Mouse (Mus musculus) stomach, postnatal 0 days (tissue): ENCODE results near the gene Plekho2. TPM values are rescaled to one million over a fixed set of nuclear protein-coding genes. Genes with fewer than 3 reads are reported as not detected.
A peak's percentile ranks its signal among the peaks of the same experiment; 100 is the strongest.

Source experiments
- ATAC-seq: fragments of 200-750 bp; cut with Nextera tagmentation; 2 replicates; pipeline ENCODE4 v1.8.0; 2017; ENCODE audit not compliant: low FRiP score, low TSS enrichment
- DNase-seq: peaks from one replicate; pipeline ENCODE4 v3.0.0-alpha.2; 2016; ENCODE audit warnings: low spot score
- H3K27ac ChIP-seq: fragments of 300-500 bp; sonication (generic); replicated peaks from 2 replicates; pipeline ENCODE4 v1.5.1; 2014; ENCODE audit warnings: mild to moderate bottlenecking, control low read depth
- H3K27me3 ChIP-seq: fragments of 300-500 bp; sonication (generic); 2 replicates; pipeline ENCODE4 v1.6.1; 2014; ENCODE audit warnings: low read length; ENCODE audit not compliant: control insufficient read depth, insufficient read depth
- H3K36me3 ChIP-seq: fragments of 300-500 bp; sonication (generic); 2 replicates; pipeline ENCODE4 v1.6.1; 2014; ENCODE audit warnings: low read length, mixed read lengths; ENCODE audit not compliant: control insufficient read depth, insufficient read depth
- H3K4me1 ChIP-seq: fragments of 300-500 bp; sonication (generic); replicated peaks from 2 replicates; pipeline ENCODE4 v1.6.1; 2014; ENCODE audit warnings: antibody characterized with exemption; ENCODE audit not compliant: control insufficient read depth, insufficient read depth
- H3K4me2 ChIP-seq: fragments of 300-500 bp; sonication (generic); replicated peaks from 2 replicates; pipeline ENCODE4 v1.6.1; 2014; ENCODE audit warnings: low read depth, mild to moderate bottlenecking, control low read depth, moderate library complexity
- H3K4me3 ChIP-seq: fragments of 300-500 bp; sonication (generic); 2 replicates; pipeline ENCODE4 v1.5.1; 2014; ENCODE audit warnings: low read depth, low read length, control low read depth
- H3K9ac ChIP-seq: fragments of 300-500 bp; sonication (generic); 2 replicates; pipeline ENCODE4 v1.6.1; 2014; ENCODE audit warnings: mild to moderate bottlenecking, low read length, control low read depth, mixed read lengths
- H3K9me3 ChIP-seq: fragments of 300-500 bp; sonication (generic); 2 replicates; pipeline ENCODE4 v1.6.1; 2016; ENCODE audit warnings: low read length; ENCODE audit not compliant: control insufficient read depth
- CTCF ChIP-seq: IDR thresholded peaks from 2 replicates; pipeline ENCODE4 v1.5.1; 2016; ENCODE audit warnings: antibody characterized with exemption, low read depth, mild to moderate bottlenecking, moderate library complexity
- EP300 ChIP-seq: optimal IDR thresholded peaks from 2 replicates; pipeline ENCODE3; 2016; ENCODE audit warnings: antibody characterized with exemption
- WGBS: fragments of 180-500 bp; shearing (Covaris S2); extraction: QIAGEN DNeasy Blood & Tissue Kit; methylation state at CpG from one replicate; pipeline ENCODE4 v1.1.7; 2014; 5-methylcytosine and 5-hydroxymethylcytosine counted together
- polyA plus RNA-seq: library from polyadenylated mRNA; unstranded; fragments of >200 nt; fragmentation: Nextera tagmentation; extraction: Ambion mirVana; gene quantifications from 2 replicates; pipeline ENCODE4 v1.2.1, GENCODE M21; 2015

Plekho2 gene
- polyA plus RNA-seq, 1 experiment from 2014 or later, result 9.6 TPM

- DNase-seq (no peak), ATAC-seq (no peak)
- no peaks in the 10 kb centered on the region for H3K36me3 ChIP-seq
- H3K4me3 ChIP-seq, result no peak overlapping the region
- TF ChIP-seq CTCF, result no peak
- TF ChIP-seq EP300, result no peak
- no peaks in the 10 kb centered on the region for H3K27me3 ChIP-seq
- no peak overlapping the region for H3K27ac ChIP-seq
- no peaks in the 10 kb centered on the region for H3K9me3 ChIP-seq
- H3K4me1 ChIP-seq, result no peaks in the 10 kb centered on the region
- WGBS, result 85% methylated on average over 10 of the region's 11 CpGs
- H3K4me2 ChIP-seq, result no peak overlapping the region
- H3K9ac ChIP-seq, result no peak overlapping the region
Measured at GRCm38 (mm10) chr9:65535789-65536469, 43.9 kb downstream of the Plekho2 start.

- 0 out of 2 replicates have a peak, but pooled peaks have one; percentile 16 for ATAC-seq
- no peak for DNase-seq
Measured at GRCm38 (mm10) chr9:65535191-65535722, 44.6 kb downstream of the Plekho2 start.

GRCm38 (mm10) chr9:65534111-65534510 is 45.7 kb downstream of the Plekho2 start:
- Histone ChIP-seq H3K27me3 (no peaks in the 10 kb centered on the region), H3K4me3 (no peak overlapping the region), H3K4me2 (no peak overlapping the region), H3K4me1 (no peaks in the 10 kb centered on the region), H3K9ac (no peak overlapping the region), H3K27ac (no peak overlapping the region), H3K9me3 (no peaks in the 10 kb centered on the region), H3K36me3 (no peaks in the 10 kb centered on the region)
- WGBS, result 90% methylated on average over 3 of the region's 3 CpGs
- ATAC-seq (no peak), DNase-seq (no peak)
- TF ChIP-seq CTCF, result no peak
- TF ChIP-seq EP300, result no peak

More at GRCm38 (mm10) chr9:65535191-65535722, 44.6 kb downstream of the Plekho2 start:
- TF ChIP-seq EP300, result no peak
- TF ChIP-seq CTCF, result no peak
- Histone ChIP-seq H3K4me2 (no peak overlapping the region), H3K27me3 (no peaks in the 10 kb centered on the region), H3K4me3 (no peak overlapping the region), H3K27ac (no peak overlapping the region), H3K9me3 (no peaks in the 10 kb centered on the region), H3K4me1 (no peaks in the 10 kb centered on the region), H3K36me3 (no peaks in the 10 kb centered on the region), H3K9ac (no peak overlapping the region)
- 37% methylated on average over 3 of the region's 3 CpGs for WGBS

- WGBS, result 56% methylated on average over 8 of the region's 8 CpGs
- H3K9ac ChIP-seq, result no peak overlapping the region
- no peaks in the 10 kb centered on the region; the same call in 1 of the 2 replicates for H3K4me1 ChIP-seq
- H3K36me3 ChIP-seq, result no peaks in the 10 kb centered on the region
- no peak for DNase-seq
- H3K27ac ChIP-seq, result no peak overlapping the region
- ATAC-seq, result no peak
- H3K27me3 ChIP-seq, result no peaks in the 10 kb centered on the region
- no peak overlapping the region for H3K4me2 ChIP-seq
- H3K9me3 ChIP-seq, result no peaks in the 10 kb centered on the region
- TF ChIP-seq EP300, result no peak
- H3K4me3 ChIP-seq, result no peak overlapping the region
Measured at GRCm38 (mm10) chr9:65532986-65533385, 46.9 kb downstream of the Plekho2 start.

GRCm38 (mm10) chr9:65531283-65531682 is 48.6 kb downstream of the Plekho2 start:
- no peaks in the 10 kb centered on the region for H3K36me3 ChIP-seq
- 76% methylated on average over 5 of the region's 5 CpGs for WGBS
- no peaks in the 10 kb centered on the region for H3K27me3 ChIP-seq
- no peak overlapping the region for H3K9ac ChIP-seq
- ATAC-seq, result no peak
- TF ChIP-seq CTCF (no peak), EP300 (no peak)
- DNase-seq, result no peak
- H3K9me3 ChIP-seq, result no peaks in the 10 kb centered on the region
- H3K27ac ChIP-seq, result no peak overlapping the region
- H3K4me2 ChIP-seq, result no peak overlapping the region
- no peaks in the 10 kb centered on the region; the same call in 1 of the 2 replicates for H3K4me1 ChIP-seq
- no peak overlapping the region for H3K4me3 ChIP-seq

GRCm38 (mm10) chr9:65529659-65530058 is 50.2 kb downstream of the Plekho2 start:
- WGBS, result 63% methylated on average over 8 of the region's 8 CpGs
- DNase-seq (no peak), ATAC-seq (no peak)
- no peak overlapping the region for H3K4me3 ChIP-seq
- H3K36me3 ChIP-seq, result no peaks in the 10 kb centered on the region
- H3K4me2 ChIP-seq, result no peak overlapping the region
- no peaks in the 10 kb centered on the region for H3K9me3 ChIP-seq
- H3K27ac ChIP-seq, result no peak overlapping the region
- TF ChIP-seq CTCF (no peak), EP300 (no peak)
- no peak overlapping the region for H3K9ac ChIP-seq
- H3K4me1 ChIP-seq, result no peaks in the 10 kb centered on the region; the same call in 1 of the 2 replicates
- H3K27me3 ChIP-seq, result no peaks in the 10 kb centered on the region
